Mouse (Mus musculus) lung, postnatal 0 days (tissue): ENCODE results near the gene Insl5.

ENCODE experiments used
- CTCF ChIP-seq: IDR thresholded peaks from 2 replicates; pipeline ENCODE4 v1.5.1; 2016; ENCODE audit warnings: antibody characterized with exemption, mild to moderate bottlenecking
- EP300 ChIP-seq: IDR thresholded peaks from 2 replicates; pipeline ENCODE4 v1.6.1; 2016; ENCODE audit warnings: antibody characterized with exemption, mild to moderate bottlenecking, control low read depth

DNA sequence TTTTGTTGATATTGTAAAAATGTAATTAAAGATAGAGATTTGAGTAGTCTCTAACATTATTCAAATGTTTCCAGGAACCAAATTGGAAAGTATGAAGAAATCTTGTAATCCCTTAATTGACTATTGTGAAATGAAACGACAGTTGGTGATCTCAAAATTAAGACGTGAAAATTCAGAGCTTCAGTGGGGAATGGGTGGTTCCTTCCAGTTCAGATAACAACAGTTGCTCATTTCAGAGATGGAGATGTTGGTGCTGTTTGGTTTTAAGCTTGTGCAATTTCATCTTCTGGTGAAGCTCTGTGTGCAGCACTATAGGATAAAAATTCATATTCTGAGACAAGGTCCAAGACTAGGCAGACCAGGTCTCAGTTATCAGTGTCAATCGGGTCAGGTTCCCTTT, 54.6 kb downstream of the Insl5 start:
- TF ChIP-seq CTCF (no peak), EP300 (no peak)
